Mouse (Mus musculus) c-Kit-positive CD71-negative TER-119-negative erythroid progenitor cells, embryonic 14.5 days (primary cell): ENCODE results near the gene Chpf.

ENCODE experiments used
- DNase-seq: peaks from one replicate; pipeline ENCODE4 v3.0.0-alpha.2; 2013; ENCODE audit warnings: low read depth

Gene Chpf

DNA sequence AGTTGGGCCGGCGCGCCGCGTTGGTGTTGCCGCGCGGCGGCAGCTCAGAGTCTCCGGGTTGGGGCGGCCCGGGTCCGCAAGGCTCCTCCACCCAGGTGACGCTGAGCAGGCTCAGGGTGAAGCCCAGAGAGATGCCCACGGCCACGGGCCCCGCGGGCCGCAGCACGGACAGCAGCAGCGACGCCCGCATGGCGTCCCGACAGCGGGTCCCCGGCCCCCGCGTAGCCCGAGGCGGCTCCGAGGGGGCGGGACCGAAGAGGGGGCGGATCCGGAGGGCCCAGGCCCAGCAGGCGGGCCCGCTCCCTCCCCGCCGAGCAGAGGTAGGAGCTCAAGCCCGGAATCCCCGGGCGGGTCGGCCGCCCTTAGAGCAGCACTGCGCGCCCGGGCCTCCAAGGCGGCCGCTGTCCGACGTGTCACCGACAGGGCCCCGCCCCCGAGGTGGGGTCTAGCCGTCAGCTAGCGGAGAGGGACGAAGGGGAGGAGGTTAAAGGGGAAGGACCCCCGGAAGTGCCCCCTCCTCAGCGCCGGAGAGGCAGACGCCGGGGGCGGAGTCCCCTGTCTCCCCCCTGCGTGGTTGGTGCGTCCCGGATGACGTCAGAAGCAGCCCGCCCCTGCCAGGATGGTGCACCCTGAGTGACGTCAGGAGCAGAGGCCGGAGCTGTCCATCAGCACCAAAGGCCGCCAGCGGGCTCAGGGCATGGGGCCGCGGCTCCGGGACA, at the start of gene Chpf, which contains the start of gene Tmem198:
Gene Chpf, minus strand, starts transcription at position 392 of the 719 bp plus-strand sequence.
Gene Tmem198, plus strand, starts transcription at position 617 of the 719 bp plus-strand sequence.
- peak; percentile 89 for DNase-seq

DNA sequence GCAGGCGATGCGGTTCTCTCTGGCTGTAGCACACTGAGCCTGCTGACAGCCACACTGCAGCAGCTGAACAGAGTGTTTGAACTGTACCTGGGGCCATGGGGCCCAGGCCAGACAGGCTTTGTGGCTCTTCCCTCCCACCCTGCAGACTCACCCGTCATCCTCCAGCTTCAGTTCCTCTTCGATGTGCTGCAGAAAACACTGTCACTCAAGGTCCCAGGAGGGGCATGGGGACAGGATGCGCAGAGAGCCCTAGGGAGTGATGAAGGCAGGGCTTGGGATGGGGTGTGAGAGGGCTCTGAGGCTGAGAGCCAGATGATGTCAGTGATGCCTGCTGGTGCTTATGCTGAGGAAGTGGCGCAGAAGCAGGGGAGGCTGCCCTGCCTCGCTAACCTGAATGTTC, 45.6 kb upstream of the Chpf start:
- no peak for DNase-seq

- peak; percentile 93 for DNase-seq
Measured at GRCm38 (mm10) chr1:75521321-75522031, 42.4 kb upstream of the Chpf start, which contains the start of gene Stk11ip. Gene Stk11ip, plus strand, starts transcription at chr1:75521529.

DNA sequence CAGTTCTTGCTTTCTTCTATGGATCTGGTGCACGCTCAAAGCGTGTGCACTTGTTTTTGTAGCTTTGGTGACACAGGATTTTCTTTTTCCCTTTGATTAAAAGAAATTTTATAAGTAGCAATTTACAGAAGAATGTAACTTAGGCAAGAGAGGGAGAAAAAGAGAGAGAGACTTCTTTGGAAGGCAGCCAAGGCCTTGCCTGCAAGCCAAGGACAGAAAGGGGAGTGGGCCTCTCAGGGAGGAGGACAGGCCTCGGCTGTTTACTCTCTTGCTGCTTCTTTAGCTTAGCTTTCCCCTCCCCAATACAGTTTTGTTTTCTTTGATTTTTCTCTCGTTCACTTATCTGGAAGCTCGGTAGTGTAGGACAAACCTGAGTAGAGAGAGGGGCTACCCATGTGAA, 40.5 kb upstream of the Chpf start:
- no peak for DNase-seq

DNA sequence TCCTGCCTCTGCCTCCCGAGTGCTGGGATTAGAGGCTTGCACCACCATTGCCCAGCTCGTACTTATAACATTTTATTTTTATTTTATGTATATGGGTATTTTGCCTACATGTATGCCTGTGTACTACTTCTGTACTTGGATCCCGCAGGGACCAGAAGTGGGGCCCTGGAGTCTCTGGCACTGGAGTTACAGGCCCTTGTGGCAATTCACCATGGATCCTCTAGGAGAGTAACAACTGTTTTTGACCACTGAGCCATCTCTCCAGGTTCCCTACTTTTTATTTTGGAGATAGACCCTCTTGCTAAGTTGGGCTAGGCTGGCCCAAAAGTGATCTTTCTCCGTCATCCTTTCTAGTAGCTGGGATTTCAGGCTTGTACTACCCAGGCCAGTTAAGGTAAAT, 39.3 kb upstream of the Chpf start:
- DNase-seq, result no peak

DNA sequence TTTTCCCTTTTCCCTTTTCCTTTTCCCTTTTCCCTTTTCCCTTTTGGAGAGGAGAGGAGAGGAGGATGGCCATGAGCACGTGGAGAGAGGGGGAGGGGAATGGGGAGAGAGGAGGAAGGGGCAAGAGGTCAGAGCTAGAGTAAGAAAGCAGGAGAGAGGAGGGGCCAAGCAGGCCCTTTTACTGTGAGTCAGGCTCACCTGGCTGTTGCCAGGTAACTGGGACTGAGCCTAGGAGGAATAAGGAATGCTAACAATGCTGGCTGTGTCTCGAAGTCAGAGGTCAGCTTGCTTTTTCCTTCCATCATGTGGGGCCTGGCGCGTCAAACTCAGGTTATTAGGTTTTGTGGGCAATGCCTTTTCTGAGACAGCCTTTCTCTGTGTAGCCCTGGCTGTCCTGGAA, 38.9 kb upstream of the Chpf start:
- DNase-seq, result no peak

DNA sequence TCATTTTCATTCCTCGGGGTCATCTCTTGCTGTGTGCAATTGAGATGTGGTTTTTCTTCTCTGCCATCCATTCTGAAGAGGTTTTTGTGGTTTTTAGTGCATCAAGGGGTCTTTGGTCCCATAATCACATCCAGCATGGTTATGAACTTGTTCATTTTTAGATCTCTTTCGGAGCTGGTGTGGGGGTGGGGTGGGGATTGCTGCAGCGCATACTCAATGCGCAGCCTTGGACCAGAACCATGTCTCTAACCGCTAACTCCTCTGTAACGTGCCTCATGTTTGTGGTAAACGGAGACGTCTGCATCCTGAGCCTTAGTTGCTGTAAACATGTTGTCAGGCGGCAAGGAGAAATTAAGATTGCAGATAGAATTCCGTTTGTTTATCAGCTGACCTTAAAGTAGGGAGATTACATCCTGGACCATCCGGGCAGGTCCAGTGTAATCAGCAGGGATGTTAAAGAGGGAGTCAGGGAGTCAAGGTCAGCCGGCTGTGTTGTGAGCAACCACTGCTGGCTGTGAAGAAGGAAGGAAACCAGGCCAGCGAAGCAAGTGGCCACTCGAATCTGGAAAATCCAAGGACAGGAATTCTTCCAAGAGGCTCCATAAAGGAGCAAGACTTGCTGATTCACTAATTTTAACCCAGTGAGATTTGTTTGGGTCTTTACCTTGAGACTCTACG, 37.7 kb upstream of the Chpf start:
- no peak for DNase-seq

- DNase-seq, result no peak
Measured at GRCm38 (mm10) chr1:75512550-75512949, 33.4 kb upstream of the Chpf start.

DNA sequence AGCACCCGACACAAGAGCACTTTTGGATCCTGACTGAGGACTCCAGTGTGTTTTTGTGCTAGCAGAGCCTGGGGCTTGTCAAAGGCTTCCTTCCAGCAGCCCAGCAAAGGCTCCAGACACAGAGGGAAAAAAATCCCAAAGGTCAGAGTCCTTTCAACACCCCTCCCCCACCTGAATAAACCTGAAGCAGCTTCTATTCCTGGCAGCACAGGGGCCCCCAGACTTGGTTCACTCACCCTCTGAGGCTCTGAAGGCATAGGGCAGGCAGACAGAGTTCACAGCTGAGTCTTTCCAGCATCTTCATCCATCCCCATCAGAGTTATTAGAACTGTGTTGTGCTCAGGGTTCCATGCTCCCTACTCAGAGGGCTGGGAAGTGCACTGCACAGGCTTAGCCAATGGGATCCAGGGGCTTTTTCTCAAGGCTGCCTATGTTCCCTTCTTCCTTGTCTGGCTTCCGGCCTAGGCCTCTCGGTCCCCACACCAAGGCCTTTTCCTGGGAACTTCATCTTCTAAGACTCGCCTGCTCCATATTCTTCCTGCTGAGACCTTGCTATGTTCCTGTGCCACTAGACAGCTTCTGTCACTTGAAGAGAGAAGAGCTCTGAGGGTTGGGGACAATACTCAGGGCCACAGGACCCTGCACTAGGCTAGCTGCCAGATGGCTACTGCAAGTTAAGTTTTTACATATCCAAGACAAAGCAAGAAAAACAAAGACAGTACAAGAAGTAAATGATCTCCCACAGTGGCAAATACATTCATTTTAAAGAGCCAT, 32.5 kb upstream of the Chpf start:
- no peak for DNase-seq

GRCm38 (mm10) chr1:75510154-75510553, 31.0 kb upstream of the Chpf start:
- DNase-seq, result no peak

DNA sequence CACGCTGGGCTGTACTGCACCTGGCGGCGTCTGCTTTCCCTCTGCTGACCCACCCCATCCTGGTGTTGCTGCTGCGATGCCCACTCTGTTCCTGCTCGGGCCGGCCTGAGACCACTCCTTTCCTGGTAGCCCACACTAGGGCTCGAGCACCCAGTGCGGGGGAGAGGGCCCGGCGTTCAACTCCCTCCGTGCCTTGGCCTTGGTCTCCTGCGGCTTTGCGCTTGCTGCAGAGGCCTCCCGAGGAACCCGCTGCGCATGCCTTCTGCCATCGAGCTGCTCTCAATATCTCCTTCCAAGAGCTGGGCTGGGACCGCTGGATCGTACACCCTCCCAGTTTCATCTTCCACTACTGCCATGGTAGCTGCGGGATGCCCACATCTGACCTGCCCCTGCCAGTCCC, 30.5 kb upstream of the Chpf start:
- no peak for DNase-seq

DNA sequence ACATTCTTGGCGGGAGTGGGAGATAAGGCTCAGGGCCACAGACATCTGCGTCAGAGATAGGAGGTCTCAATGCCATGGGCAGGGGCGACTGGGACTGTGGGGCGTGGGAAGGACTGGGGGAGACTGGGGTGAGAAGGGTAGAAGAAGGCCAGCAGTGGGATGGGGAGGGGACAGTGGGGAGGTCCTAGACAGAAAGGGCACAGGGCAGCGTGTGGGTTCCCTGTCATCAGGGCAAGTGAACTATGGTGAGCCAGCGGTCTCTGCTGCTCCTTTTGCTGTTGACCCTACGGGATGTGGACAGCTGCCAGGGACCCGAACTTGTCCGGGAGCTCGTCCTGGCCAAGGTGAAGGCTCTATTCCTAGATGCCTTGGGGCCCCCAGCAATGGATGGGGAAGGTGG, 27.9 kb upstream of the Chpf start, which contains the start of gene Inha:
Gene Inha, plus strand, starts transcription at position 72 of the 400 bp plus-strand sequence.
- no peak for DNase-seq

DNA sequence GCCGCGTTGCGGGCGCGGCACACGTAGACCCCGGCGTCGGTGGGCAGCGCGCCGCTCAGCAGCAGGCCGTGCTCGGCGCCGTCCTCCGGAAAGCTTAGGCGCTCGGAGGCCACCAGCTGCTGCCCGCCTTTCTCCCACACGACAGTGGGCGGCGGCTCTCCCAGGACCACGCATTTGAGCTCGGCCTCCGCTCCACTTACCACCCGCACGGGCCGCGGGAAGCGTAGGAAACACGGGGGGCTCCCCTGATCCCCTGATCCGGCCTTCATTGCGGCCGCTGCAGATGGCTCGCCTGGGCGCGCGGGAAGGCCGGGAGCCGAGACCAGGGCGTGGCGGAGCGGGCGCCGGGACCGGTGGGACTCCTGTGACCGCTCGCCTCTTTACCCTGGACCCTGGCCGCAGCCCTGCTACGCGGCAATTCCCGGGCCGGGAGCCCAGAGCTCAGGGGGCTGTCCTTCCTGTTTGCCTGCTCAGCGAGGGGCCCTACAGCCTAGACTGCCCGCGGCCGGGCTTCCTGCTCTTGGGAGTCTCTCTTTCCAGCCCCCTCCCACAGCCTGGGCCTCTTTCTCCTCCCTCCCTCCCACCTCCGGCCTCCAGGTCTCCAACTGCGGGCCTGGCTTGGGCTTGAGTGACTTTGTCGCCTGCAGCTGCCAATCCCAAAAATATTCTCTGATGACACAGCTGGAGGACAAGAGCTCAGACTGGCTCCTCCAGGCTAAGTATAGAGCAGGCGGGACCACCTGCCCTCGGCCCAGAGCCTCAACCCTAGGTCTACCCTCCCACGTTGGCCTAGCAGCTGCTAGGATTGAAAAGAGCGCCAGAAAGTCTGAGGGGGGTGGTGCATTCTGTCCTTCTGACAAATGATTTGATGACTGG, 27.1 kb upstream of the Chpf start, which contains the start of gene Obsl1:
Gene Obsl1, minus strand, starts transcription at position 497 of the 876 bp plus-strand sequence.
- no peak for DNase-seq

- no peak for DNase-seq
Measured at GRCm38 (mm10) chr1:75505159-75505955, 26.2 kb upstream of the Chpf start.

DNA sequence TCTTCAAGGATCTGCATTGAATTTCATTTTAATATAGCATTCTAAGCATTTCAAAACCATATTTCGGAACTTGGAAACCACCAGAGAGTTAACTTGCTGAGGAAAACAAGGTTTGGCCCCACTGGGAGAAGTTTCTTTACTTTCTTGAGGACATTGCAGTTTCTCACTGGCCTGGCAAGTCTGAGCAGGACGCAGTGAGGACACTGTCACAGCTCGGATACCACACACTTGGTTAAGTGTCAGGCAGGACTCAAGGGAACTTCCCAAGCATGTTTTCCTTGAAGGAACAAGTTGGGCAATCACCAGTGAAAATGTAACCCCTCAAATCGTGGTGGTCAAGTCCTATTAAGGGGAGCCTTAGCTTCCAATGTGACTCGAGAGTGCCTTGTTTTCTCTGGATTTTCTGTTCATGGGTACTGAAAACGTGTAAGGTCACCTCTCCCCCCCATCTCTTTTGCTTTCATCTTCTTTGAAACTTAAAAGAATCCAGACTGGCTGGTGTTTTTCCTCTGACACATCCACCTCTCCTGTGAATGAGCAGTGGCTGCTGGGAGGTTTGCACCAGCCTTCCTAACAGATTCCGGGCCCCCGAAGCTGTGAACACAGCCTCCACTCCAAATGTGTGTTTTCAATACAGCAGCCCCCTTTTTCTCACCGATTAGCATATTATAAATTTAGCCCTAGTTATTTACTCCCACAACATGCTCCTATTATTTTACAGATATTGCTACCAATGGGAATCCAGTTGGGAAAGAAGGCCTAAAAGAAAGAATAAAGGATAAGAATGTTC, 25.3 kb upstream of the Chpf start:
- DNase-seq, result no peak

DNA sequence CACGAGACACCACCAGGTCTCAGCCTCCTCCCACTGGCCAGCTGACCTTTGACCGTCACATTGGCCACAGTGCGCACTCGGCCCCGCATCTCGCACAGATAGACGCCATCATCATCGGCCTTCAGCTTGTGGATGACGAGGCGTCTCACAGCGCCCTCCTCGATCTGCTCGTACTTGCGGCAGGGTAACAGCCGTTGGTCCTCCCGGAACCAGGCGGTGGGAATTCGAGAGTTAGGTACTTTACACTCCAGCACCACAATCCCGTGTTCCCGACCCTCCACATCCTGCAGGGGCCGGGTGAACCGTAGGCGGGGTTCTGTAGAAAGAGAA, 24.5 kb upstream of the Chpf start:
- no peak for DNase-seq

DNA sequence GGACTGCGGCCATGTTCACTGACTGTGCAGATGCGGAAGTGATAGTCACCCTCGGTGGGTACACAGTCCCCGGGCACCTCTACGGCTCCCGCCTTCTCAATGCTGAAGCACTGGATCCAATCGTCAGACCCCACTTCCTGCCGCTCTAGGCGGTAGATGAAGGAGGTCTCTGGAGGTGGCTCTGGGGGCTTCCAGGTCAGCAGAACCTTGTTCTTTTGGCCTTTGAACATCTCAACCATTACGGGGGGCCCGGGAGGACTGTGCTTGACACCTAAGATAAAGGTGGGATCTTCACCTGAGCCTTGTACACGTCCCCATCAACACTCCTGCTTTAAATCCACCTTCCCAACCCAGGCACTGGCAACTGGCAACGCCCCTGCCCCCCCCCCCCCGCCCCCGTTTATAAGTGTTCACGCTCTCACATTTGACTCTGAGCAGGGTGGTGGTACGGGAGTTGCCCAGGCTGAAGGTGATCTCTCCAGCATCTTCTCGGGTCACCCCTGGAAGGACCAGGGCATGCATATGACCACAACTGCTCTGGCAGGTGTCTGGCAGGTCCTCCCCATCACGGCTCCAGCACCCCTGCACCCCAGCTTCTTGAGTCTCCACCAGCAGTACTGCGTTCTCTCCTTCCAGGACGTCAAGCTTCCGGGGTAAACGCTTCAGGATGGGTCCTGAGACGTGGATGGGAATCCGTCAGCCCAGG, 24.0 kb upstream of the Chpf start:
- DNase-seq, result no peak

- no peak for DNase-seq
Measured at GRCm38 (mm10) chr1:75501905-75502304, 22.8 kb upstream of the Chpf start.

DNA sequence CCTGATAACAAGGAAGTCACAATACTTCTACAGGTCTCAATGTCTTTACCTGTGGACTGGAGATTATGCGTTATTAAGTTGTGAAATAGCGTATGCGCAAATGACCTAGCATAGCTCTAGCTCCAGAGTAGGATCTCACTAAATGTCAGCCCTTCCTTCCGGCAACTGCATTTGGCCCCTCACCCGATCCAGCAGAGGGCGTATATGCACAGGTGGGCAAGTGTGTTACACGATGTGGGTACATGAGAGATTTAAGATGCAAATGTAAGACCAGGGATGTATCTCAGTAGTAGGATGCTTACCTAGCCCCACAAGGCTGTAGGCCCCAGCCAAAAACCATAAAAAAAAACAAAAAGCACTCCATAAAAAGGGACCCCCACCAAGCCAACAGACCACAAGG, 20.3 kb upstream of the Chpf start:
- no peak for DNase-seq
